Mouse (Mus musculus) heart, embryonic 16.5 days (tissue): ENCODE measurements around the gene Gmeb2. TPM values are rescaled to one million over a fixed set of nuclear protein-coding genes. Genes with fewer than 3 reads are reported as not detected.

Source experiments
- ATAC-seq: fragments of 200-750 bp; cut with Nextera tagmentation; replicated peaks from 2 replicates; pipeline ENCODE4 v1.8.0; 2017; ENCODE audit warnings: moderate number of reproducible peaks; ENCODE audit not compliant: insufficient read depth, low FRiP score; ENCODE audit errors: extremely low read depth
- H3K27ac ChIP-seq: fragments of 300-500 bp; sonication (generic); 2 replicates; pipeline ENCODE4 v1.5.1; 2014; ENCODE audit warnings: mild to moderate bottlenecking, low read length, control low read depth, moderate library complexity
- H3K27me3 ChIP-seq: fragments of 300-500 bp; sonication (generic); 2 replicates; pipeline ENCODE4 v1.6.1; 2014; ENCODE audit warnings: low read length, mixed read lengths; ENCODE audit not compliant: control insufficient read depth, insufficient read depth
- H3K36me3 ChIP-seq: fragments of 300-500 bp; sonication (generic); 2 replicates; pipeline ENCODE4 v1.6.1; 2014; ENCODE audit not compliant: control insufficient read depth, insufficient read depth
- H3K4me1 ChIP-seq: fragments of 300-500 bp; sonication (generic); 2 replicates; pipeline ENCODE4 v1.6.1; 2014; ENCODE audit warnings: low read length, mixed read lengths; ENCODE audit not compliant: control insufficient read depth, insufficient read depth
- H3K4me2 ChIP-seq: fragments of 300-500 bp; sonication (generic); 2 replicates; pipeline ENCODE4 v1.6.1; 2014; ENCODE audit warnings: low read depth, mild to moderate bottlenecking, control low read depth, low read length
- H3K4me3 ChIP-seq: fragments of 300-500 bp; sonication (generic); 2 replicates; pipeline ENCODE4 v1.5.1; 2014; ENCODE audit warnings: mild to moderate bottlenecking, control low read depth, low read length
- H3K9ac ChIP-seq: fragments of 300-500 bp; sonication (generic); 2 replicates; pipeline ENCODE4 v1.6.1; 2014; ENCODE audit warnings: low read length, control low read depth
- H3K9me3 ChIP-seq: fragments of 300-500 bp; sonication (generic); replicated peaks from 2 replicates; pipeline ENCODE4 v1.6.1; 2016; ENCODE audit warnings: low read length; ENCODE audit not compliant: control insufficient read depth
- WGBS: fragments of 180-500 bp; shearing (Covaris S2); extraction: QIAGEN DNeasy Blood & Tissue Kit; methylation state at CpG from one replicate; pipeline ENCODE4 v1.1.7; 2014; 5-methylcytosine and 5-hydroxymethylcytosine counted together
- polyA plus RNA-seq: library from polyadenylated mRNA; unstranded; fragments of >200 nt; fragmentation: Nextera tagmentation; extraction: Ambion mirVana; gene quantifications from 2 replicates; pipeline ENCODE4 v1.2.1, GENCODE M21; 2015

The Gmeb2 gene
- polyA plus RNA-seq, 1 experiment from 2014 or later, result 8.8 TPM

GRCm38 (mm10) chr2:181313344-181314079 is 25.7 kb upstream of the Gmeb2 start:
- Histone ChIP-seq H3K27ac (no peak overlapping the region), H3K4me2 (peak overlapping the region; percentile 44), H3K9ac (no peak overlapping the region), H3K4me1 (0 out of 2 replicates have a peak, but pooled peaks cover 2% of the 10 kb centered on the region), H3K9me3 (no peaks in the 10 kb centered on the region), H3K36me3 (no peaks in the 10 kb centered on the region), H3K4me3 (peak overlapping the region; percentile 17), H3K27me3 (peaks cover 51% of the 10 kb centered on the region)
- WGBS, result 3% methylated on average over 35 of the region's 35 CpGs
- ATAC-seq, result no peak

GRCm38 (mm10) chr2:181313006-181313343 is 25.1 kb upstream of the Gmeb2 start:
- Histone ChIP-seq H3K9me3 (no peaks in the 10 kb centered on the region), H3K27ac (no peak overlapping the region), H3K4me3 (no peak overlapping the region), H3K36me3 (no peaks in the 10 kb centered on the region), H3K9ac (no peak overlapping the region), H3K27me3 (peaks cover 55% of the 10 kb centered on the region), H3K4me1 (0 out of 2 replicates have a peak, but pooled peaks cover 2% of the 10 kb centered on the region), H3K4me2 (no peak overlapping the region)
- WGBS, result 9% methylated on average over 5 of the region's 5 CpGs
- ATAC-seq, result no peak

- Histone ChIP-seq H3K9me3 (no peaks in the 10 kb centered on the region), H3K27ac (no peak overlapping the region), H3K36me3 (no peaks in the 10 kb centered on the region), H3K27me3 (peaks cover 61% of the 10 kb centered on the region), H3K4me2 (no peak overlapping the region), H3K9ac (no peak overlapping the region), H3K4me1 (0 out of 2 replicates have a peak, but pooled peaks cover 2% of the 10 kb centered on the region), H3K4me3 (no peak overlapping the region)
- 54% methylated on average over 3 of the region's 3 CpGs for WGBS
- no peak for ATAC-seq
Measured at GRCm38 (mm10) chr2:181312435-181312834, 24.6 kb upstream of the Gmeb2 start.

GRCm38 (mm10) chr2:181307144-181307804 is 19.4 kb upstream of the Gmeb2 start:
- no peak overlapping the region for H3K27ac ChIP-seq
- no peak overlapping the region for H3K9ac ChIP-seq
- no peaks in the 10 kb centered on the region for H3K36me3 ChIP-seq
- H3K4me3 ChIP-seq, result no peak overlapping the region
- no peaks in the 10 kb centered on the region for H3K9me3 ChIP-seq
- ATAC-seq, result no peak
- WGBS, result 12% methylated on average over 30 of the region's 30 CpGs
- H3K4me2 ChIP-seq, result no peak overlapping the region; the same call in 1 of the 2 replicates
- H3K4me1 ChIP-seq, result no peaks in the 10 kb centered on the region
- H3K27me3 ChIP-seq, result peaks cover 48% of the 10 kb centered on the region

GRCm38 (mm10) chr2:181304944-181305343 is 17.1 kb upstream of the Gmeb2 start:
- Histone ChIP-seq H3K4me1 (no peaks in the 10 kb centered on the region), H3K27me3 (peaks cover 35% of the 10 kb centered on the region)
- 76% methylated on average over 1 of the region's 1 CpGs for WGBS

GRCm38 (mm10) chr2:181302041-181302440 is 14.2 kb upstream of the Gmeb2 start:
- H3K27me3 ChIP-seq, result peaks cover 18% of the 10 kb centered on the region
- H3K4me2 ChIP-seq, result no peak overlapping the region
- peaks cover 8% of the 10 kb centered on the region for H3K36me3 ChIP-seq
- H3K9me3 ChIP-seq, result 0 out of 2 replicates have a peak, but pooled peaks cover 3% of the 10 kb centered on the region
- H3K4me1 ChIP-seq, result no peaks in the 10 kb centered on the region
- H3K27ac ChIP-seq, result no peak overlapping the region
- 19% methylated on average over 3 of the region's 3 CpGs for WGBS
- H3K9ac ChIP-seq, result no peak overlapping the region
- H3K4me3 ChIP-seq, result no peak overlapping the region
- no peak for ATAC-seq

More at GRCm38 (mm10) chr2:181304944-181305343, 17.1 kb upstream of the Gmeb2 start:
- H3K9ac ChIP-seq, result no peak overlapping the region
- ATAC-seq, result no peak
- H3K4me2 ChIP-seq, result no peak overlapping the region
- H3K4me3 ChIP-seq, result no peak overlapping the region
- H3K27ac ChIP-seq, result no peak overlapping the region
- peaks cover 8% of the 10 kb centered on the region for H3K36me3 ChIP-seq
- H3K9me3 ChIP-seq, result 0 out of 2 replicates have a peak, but pooled peaks cover 3% of the 10 kb centered on the region

GRCm38 (mm10) chr2:181290937-181291336 is 3.1 kb upstream of the Gmeb2 start:
- H3K9ac ChIP-seq, result no peak overlapping the region
- no peak for ATAC-seq
- no peak overlapping the region for H3K4me3 ChIP-seq
- no peak overlapping the region for H3K27ac ChIP-seq
- peaks cover 3% of the 10 kb centered on the region; the same call in 1 of the 2 replicates for H3K36me3 ChIP-seq
- no peaks in the 10 kb centered on the region for H3K9me3 ChIP-seq
- peaks cover 13% of the 10 kb centered on the region for H3K4me1 ChIP-seq
- no peaks in the 10 kb centered on the region for H3K27me3 ChIP-seq
- WGBS, result 67% methylated on average over 1 of the region's 1 CpGs
- no peak overlapping the region for H3K4me2 ChIP-seq

- 0 out of 2 replicates have a peak, but pooled peaks cover 2% of the 10 kb centered on the region for H3K36me3 ChIP-seq
- H3K4me3 ChIP-seq, result peak overlapping the region; percentile 84
- H3K9me3 ChIP-seq, result no peaks in the 10 kb centered on the region
- 76% methylated on average over 3 of the region's 3 CpGs for WGBS
- peak overlapping the region; percentile 73 for H3K9ac ChIP-seq
- H3K4me1 ChIP-seq, result peaks cover 13% of the 10 kb centered on the region
- peak overlapping the region; percentile 66 for H3K4me2 ChIP-seq
- no peak for ATAC-seq
- no peaks in the 10 kb centered on the region for H3K27me3 ChIP-seq
- no peak overlapping the region for H3K27ac ChIP-seq
Measured at GRCm38 (mm10) chr2:181288691-181289090, 856 bp upstream of the Gmeb2 start.

GRCm38 (mm10) chr2:181287338-181287957 is 387 bp downstream of the Gmeb2 start:
- 1% methylated on average over 27 of the region's 71 CpGs for WGBS
- H3K9ac ChIP-seq, result peak overlapping the region; percentile 95
- H3K36me3 ChIP-seq, result 0 out of 2 replicates have a peak, but pooled peaks cover 2% of the 10 kb centered on the region
- H3K4me3 ChIP-seq, result peak overlapping the region; percentile 84
- H3K9me3 ChIP-seq, result no peaks in the 10 kb centered on the region
- no peaks in the 10 kb centered on the region for H3K27me3 ChIP-seq
- peak overlapping the region; percentile 62 for H3K4me2 ChIP-seq
- peaks cover 13% of the 10 kb centered on the region for H3K4me1 ChIP-seq
- peak overlapping the region; percentile 97 for H3K27ac ChIP-seq
- ATAC-seq, result peak; percentile 86
